Mouse (Mus musculus) lung, adult 18-20 months (tissue): Measurements from ENCODE around the gene Icam1.

Experiments
- DNase-seq, 2 experiments: peaks; one replicate each; pipeline ENCODE4 v3.0.0; 2022; ENCODE audit warnings: mixed read lengths in 2 of 2

Icam1 gene

DNA sequence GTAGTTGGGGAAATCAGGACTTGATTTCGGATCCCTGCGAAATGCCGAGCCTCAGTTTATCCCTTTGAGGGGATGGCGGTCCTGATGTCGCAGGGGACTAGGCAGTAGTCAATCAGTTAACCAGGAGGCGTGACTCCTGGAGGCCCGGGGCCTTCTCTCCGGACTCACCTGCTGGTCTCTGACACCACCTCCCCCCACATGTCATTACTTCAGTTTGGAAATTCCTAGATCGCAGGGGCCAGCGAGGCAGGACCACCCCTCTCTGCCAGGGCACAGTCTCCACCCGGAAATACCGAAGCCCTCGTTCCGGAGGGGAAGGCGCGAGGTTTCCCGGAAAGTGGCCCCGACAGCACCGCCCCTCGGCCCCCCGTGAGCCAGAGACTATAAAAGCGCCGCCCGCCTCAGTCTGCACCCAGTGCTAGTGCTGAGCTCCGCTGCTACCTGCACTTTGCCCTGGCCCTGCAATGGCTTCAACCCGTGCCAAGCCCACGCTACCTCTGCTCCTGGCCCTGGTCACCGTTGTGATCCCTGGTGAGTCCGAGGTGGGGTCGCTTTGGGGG, at the start of gene Icam1:
Gene Icam1 (plus strand): TSS at position 415 of the 560 bp plus-strand sequence.
- peak; percentile 90 for DNase-seq

GRCm38 (mm10) chr9:20966008-20966407, 49.8 kb upstream of the Icam1 start:
- DNase-seq, result no peak

- DNase-seq, result no peak
Measured at GRCm38 (mm10) chr9:20966747-20967146, 49.0 kb upstream of the Icam1 start.

DNA sequence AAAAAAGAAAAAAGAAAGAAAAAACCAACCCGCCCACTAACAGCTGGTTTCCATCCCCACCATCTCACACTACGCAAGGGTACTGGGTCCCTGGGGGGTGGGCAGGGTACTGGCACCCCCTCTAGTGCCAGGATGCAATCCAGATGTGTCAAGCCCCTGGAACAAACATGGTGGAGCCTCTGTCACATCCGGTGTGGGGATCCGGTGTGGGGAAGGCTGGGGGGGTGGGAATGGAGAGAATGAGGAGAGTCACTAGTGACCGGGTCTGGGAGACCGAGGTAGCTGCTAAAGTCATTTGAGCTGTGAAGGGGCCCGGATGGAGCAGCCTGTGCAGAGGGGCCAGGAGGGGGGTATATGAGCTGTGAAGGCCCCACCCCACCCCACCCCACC, 44.0 kb upstream of the Icam1 start:
- DNase-seq, result no peak

GRCm38 (mm10) chr9:20972141-20972992, 43.4 kb upstream of the Icam1 start:
- DNase-seq, result peak in 1 of 2 experiments; percentile 56

GRCm38 (mm10) chr9:20973001-20973681, 42.6 kb upstream of the Icam1 start:
- DNase-seq, result no peak

GRCm38 (mm10) chr9:20973682-20974075, 42.1 kb upstream of the Icam1 start:
- no peak for DNase-seq

- DNase-seq, result peak; percentile 75 to 76
Measured at GRCm38 (mm10) chr9:20975431-20976215, 40.2 kb upstream of the Icam1 start.

- peak; percentile 86 to 89 for DNase-seq
Measured at GRCm38 (mm10) chr9:20976216-20976960, 39.4 kb upstream of the Icam1 start, which contains the start of gene S1pr2. Gene S1pr2 (minus strand): TSS chr9:20976781.

- DNase-seq, result no peak
Measured at GRCm38 (mm10) chr9:20976961-20977689, 38.7 kb upstream of the Icam1 start.

DNA sequence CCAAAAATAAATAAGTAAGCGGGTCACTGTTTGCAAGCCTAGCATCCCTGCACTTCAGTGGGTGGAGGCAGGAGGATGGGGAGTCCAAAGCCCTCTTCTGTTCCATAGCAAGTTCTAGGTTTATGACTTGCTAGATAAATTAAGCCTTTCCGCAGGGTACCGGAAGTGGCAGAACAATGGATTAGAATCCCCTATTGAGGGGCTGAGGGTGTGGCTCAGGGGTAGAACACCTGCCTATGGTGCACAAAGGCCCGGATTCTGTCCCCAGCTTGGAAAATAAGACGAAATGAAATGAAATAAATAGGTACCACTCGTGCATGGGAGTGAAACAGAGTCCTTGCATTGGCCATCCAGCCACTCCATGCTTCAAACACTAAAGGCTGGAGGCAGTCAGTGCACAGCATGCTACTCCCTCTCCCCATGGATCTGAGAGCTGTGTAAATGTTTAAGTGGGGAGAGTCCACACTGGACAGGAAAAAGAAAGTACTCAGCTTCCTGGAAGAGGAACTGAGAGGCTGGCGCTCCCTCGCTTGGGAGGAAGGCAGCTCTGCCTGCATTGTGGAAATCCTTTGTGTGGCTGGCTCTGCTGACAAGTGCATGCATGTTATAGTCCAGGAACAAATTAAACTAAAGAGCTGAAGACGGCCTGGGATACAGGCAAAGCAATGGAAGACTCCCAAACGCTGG, 37.2 kb upstream of the Icam1 start:
- no peak for DNase-seq

- no peak for DNase-seq
Measured at GRCm38 (mm10) chr9:20979181-20979580, 36.6 kb upstream of the Icam1 start.

DNA sequence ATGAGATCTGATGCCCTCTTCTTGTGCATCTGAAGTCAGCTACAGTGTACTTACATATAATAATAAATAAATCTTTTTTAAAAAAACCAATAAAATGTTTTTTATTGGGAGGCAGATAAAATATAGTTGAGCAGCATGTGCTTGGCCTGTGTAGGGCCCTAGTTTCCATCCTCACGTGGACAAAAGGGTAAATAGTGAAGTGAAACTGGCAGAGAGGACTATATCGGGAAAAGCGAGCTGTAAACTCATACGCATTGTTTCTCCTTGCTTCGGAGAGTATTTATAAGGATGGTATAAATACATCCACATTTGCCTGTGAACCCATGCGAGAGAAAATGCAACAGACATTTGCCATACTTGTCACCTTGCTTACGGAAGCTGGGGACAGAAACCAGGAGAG, 36.0 kb upstream of the Icam1 start:
- DNase-seq, result no peak

DNA sequence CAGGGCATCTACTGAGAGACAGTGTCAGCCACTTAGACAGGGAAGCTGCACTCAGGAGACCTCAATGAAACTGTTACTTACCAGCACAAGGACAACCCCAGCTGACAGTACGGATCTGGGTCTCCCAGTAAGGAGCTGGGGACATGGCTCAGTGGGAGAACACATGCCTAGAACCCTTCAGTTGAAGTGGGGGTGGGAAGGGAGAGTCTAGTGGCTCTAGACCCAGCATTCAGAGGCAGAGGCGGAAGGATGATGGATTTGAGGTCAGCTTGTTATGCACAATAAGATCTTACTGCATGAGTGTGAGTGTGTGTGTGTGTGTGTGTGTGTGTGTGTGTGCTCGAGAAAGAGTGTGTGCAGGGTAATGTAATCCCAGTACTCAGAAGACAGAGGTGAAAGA, 33.6 kb upstream of the Icam1 start:
- no peak for DNase-seq

DNA sequence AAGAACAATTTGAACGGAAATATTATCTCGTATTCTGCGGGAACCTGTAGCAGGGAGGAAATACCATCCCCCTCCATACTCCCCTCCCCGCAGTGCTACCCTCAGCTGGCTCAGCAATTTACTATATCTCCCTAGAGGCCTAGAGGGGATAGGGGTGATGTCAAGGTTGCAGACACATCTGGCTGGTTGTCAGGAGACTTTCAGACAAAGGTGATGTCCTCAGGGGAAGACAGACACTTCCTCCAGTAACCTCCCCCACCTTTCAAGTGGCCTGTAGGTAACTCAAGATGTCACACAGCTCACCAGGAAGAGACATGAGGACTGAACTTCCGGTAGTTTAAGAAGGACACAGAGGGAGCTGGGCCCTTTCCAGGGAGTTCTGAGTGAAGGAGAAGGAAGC, 32.6 kb upstream of the Icam1 start:
- DNase-seq, result no peak

DNA sequence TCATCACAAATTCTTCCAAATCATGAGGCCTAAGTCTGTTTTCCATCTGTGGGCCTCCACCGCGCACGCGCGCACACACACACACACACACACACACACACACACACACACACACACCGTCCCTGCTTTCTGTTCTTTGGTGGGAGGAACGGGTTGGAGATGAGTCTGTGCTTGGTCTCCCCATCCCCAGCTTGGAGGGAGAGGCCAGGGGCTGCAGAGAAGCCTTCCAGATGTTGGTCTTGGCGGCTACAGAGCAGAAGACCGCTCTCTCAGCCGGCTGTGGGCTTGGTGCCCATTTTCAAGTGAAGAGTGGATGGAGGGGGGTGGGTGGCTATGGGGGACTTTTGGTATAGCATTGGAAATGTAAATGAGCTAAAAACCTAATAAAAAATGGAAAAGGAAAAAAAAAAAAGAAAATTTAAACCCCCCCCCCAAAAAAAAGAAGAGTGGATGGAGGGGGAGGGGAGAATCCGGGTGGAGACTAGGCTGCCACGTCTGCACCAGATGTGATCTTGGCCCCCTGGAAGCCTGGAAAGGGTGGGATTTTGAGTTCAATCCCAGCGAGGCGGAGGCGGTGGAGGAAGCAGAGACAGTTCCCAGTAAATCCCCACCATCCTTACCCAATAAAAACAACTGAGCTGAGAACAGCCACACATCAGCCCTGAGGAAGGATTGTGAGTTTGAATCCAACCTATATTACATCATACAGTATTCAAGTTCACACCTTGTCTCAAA, 28.7 kb upstream of the Icam1 start:
- no peak for DNase-seq

DNA sequence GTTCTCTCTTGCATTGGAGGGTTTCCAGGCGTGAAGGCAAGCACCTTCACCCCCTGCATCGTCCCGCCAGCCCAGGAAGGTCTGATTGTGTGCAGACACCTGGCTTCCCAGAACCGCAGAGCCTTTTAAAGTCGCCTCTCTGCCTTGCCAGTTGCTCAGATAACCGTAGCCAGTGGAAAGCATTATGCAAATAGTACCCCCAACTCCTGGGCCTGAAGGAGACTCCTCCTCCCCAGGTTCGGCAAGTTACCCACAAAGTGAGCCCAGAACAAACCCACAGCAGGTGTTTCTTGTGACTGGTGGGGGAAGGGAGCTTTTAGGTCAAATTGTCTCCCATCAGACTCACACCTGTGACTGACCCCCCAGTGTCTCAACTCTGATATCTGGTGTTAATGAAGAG, 27.8 kb upstream of the Icam1 start:
- DNase-seq, result no peak

DNA sequence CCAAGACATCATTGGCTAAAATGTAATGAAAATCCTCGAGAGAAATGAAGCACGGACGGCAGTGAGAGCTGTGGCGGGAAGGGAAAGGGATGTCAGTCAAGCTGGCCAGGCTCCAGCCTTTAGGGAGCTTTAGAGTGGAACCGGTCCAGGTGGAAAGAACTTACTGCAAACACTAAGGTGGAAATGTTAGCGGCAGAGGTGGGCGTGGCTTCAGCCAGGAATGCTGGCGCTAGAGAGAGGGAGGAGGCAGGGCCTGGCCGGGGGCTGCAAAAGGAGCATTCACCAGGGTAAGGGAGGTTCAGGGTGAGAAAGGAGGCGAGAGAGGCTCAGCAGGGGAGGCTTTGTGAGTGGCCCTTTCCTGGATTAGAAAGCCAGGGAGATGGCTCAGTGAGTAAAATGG, 24.9 kb upstream of the Icam1 start:
- peak; percentile 82 to 86 for DNase-seq

DNA sequence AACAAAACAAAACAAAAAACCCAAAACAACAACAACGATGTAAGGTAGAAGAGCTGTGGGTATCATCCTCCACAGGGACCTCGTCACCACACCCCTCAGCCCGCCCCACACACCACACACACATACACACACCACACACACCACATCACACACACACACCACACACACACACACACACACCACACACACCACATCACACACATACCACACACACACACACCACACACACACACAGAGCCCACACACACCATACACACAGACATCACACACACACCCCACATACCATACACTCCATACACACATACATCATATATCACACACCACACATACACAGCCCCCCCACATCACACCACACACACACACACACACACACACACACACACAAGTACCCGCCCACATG, 24.2 kb upstream of the Icam1 start:
- no peak for DNase-seq
